Mouse (Mus musculus) CD4-positive, CD25-positive, alpha-beta regulatory T cell, adult 4 months (primary cell): ENCODE data around the gene Dop1b. TPM values are rescaled to one million over a fixed set of nuclear protein-coding genes. Genes with fewer than 3 reads are reported as not detected.

Experiments
- ATAC-seq: one replicate; pipeline ENCODE4 v1.8.0; 2017
- polyA plus RNA-seq, 2 experiments: library from polyadenylated mRNA; unstranded; fragments of 100-300 nt; shearing (Covaris generic); gene quantifications; one replicate each; pipeline ENCODE4 v1.2.1; 2017

The Dop1b gene
- polyA plus RNA-seq, 2 experiments from 2014 or later: 21.9 to 23.6 TPM

- ATAC-seq: no peak
Measured at GRCm38 (mm10) chr16:93714426-93714825, 2.7 kb downstream of the Dop1b start.

GRCm38 (mm10) chr16:93715826-93716225 is 4.1 kb downstream of the Dop1b start:
- ATAC-seq: no peak

DNA sequence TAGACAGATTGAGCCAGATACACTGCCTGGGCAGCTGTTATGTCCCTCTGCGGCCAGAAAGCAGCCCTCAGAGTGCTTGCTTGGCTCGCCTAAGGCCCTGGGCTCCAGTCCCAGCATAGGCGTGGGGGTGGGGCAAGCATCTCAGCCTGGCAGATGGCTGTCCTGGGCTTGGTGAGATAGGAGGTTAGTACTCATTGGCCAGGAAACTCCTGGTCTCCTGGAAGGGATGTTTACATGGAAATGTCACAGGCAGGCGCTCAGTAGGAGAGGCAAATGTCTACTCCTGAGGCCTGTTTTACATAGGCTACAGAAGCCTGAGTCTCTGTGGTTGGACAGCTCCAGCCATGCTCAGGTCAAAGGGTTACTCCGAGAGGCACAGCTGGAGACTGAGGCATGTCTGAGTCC is 5.6 kb downstream of the Dop1b start:
- ATAC-seq: no peak

DNA sequence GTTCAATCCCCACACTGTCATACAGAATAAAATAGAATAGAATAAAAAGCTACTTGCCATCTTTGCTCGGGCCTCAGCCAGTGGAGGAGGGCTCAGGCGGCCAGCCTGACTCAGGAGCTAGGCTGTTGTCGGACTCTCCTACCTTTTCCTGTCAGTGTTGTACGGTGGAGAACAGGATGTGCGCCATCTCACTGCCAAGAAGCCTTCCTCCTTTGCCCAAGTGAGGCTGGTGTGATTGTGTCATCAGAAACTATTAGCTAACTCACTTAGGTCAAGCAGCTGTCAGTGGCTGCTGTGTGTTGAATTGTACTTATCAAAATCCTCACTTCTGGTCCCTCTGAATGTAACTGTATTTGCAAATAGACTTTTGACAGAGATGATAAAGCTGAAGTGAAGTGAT is 10.1 kb downstream of the Dop1b start:
- no peak for ATAC-seq

DNA sequence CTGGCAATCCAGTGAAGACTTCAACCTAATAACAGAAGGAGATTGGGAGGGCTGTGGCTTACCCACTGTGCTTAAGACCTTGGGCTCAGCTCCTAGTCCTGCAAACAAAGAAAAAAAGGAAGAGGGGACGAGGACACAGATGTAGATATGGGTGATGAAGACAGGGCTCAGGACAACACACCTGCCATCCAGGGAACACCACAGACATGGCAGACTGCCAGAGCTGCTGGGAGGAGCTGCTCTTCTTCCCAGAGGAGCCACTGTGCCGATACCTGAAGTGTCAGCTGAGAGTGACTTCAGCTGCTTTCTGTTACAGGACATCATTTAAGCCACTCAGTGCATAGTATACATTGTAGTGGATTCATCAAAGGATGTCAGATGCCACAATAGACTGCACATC is 10.8 kb downstream of the Dop1b start:
- ATAC-seq: no peak

- no peak for ATAC-seq
Measured at GRCm38 (mm10) chr16:93725417-93726144, 13.9 kb downstream of the Dop1b start.

DNA sequence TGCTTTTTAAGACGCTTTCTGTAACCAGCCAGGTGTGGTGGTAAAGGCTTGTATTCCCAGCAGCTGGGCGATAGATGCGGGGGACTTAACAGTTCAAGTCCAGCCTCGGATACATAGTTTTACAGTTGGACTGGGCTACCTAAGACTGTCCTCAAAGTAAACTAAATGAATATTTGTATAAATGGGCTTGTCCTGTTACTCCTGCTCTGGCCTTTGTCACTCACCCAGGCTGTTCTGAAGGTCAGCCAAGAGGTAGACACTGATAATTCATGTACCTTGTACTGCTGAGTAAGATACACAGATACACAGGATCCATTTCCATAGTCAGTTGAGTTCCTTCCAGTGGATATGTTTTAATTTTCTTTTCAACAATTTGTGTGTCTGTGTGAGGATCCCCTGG is 14.5 kb downstream of the Dop1b start:
- ATAC-seq: no peak

DNA sequence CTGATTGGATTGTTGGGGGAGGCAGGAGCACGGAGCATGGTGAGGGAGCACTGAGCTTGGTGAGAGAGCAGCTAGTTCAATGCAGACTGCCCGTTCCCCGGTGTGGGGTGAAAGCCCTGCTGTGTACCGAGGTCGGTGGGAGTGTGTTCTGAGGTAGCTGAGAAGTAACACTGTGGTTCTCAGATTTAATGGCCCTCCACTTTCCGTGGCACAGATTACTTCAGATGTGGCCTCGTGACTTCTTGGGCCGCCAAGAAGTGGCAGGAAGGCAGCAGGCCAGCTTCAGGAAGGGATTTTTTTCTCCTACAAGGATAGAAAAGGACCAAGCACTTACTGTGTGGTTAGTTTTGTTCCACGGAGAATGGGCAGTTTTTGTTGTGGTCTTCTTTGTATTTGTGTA is 17.0 kb downstream of the Dop1b start:
- ATAC-seq: no peak

DNA sequence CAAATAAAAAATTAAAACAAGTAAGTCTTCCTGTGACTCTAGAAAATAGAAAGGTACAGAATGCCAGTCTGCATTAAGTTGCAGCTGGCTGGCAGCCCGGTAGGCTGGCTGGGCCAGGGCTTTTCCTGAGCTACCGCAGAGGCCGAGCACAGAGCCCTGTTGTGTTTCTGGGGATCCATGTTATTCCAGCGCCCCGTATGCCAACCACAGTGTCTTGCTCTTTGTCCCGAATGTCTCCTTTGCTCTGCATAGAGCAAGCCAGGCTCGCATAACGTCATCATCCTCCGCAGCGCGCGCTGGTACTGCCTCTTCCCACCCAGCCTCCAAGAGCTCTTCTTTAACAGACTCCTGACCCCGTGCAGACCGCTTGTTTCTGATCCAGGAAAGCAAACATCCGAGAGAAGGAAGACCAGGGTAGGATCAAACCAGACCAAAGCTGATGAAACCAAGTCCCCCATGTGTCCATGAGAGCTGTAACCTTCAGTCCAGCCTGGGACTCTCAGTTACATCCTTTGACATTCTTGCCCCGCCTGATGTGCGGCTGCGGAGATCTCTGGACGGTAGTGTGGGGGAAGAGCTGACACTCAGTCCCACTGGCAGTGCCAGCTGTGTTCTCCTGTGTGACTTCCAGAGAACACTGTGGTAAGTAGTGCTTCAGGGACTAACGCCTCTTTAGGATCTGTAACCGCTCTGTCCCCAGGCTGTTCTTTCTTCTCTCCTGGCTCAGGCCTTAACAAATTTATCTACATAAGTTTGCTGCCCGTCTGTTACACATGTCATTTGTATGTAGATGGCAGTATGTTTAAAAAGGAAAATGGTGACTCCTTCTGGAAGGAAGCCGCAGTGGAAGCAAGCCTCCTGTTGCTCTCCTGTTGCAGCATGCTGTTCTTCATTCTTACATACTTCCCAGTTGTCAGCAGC is 18.4 kb downstream of the Dop1b start:
- no peak for ATAC-seq

GRCm38 (mm10) chr16:93731310-93731709 is 19.6 kb downstream of the Dop1b start:
- ATAC-seq: no peak

DNA sequence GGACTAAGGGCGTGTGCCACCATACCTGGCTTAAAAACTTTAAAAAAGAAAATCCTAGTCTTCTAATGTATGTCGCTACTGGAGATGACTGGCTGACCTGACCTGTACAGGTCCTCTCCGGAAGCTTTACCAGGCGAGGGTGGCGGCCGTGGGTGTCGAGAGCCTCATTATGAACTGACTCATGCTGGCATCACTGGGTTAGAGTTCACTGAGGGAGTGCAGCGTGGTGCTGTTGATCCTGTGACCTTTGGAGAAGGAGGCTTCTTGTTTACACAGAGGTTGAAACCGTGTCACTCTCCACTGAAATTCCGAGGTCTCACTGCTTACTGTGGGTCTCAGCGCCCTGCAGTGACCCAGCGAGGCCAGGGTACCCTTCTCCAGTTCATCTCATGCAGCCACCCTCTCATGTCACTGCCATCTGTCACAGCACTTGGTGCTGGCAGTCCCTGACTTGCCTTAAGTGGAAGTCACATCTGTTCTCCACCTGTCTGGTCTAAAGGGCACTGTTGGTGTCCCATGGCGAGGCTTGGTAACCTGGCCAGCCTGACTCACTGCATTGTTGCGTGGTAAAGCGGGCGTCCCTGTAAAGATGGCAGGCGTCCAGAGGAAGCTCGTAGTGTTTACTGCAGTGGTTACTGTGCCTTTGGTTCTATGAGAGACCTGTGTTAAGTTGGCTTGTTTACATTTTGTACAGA is 21.3 kb downstream of the Dop1b start:
- no peak for ATAC-seq

- ATAC-seq: no peak
Measured at GRCm38 (mm10) chr16:93739251-93739650, 27.5 kb downstream of the Dop1b start.

DNA sequence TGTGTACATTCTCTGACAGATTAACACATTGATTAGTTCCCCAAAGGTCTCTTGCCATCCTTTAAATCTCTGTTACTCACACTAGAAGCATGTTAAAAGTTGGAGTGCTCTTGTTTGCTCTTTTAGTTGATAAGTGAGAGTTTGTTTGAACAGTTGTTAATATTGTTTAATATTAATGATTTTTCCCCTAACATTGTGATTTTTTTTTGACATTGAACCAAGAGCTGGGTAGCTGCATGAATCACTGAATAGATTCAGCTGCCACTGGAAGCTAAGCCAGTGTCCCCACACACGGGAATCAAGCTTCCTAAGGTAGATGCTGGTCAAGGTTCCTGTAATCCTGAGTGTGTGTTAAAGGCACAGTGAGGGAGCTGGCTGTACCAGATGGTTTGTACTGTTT is 31.2 kb downstream of the Dop1b start:
- no peak for ATAC-seq

GRCm38 (mm10) chr16:93744049-93744490 is 32.4 kb downstream of the Dop1b start:
- ATAC-seq: no peak

- ATAC-seq: no peak
Measured at GRCm38 (mm10) chr16:93744804-93745340, 33.2 kb downstream of the Dop1b start.

GRCm38 (mm10) chr16:93746397-93746796 is 34.7 kb downstream of the Dop1b start:
- no peak for ATAC-seq

DNA sequence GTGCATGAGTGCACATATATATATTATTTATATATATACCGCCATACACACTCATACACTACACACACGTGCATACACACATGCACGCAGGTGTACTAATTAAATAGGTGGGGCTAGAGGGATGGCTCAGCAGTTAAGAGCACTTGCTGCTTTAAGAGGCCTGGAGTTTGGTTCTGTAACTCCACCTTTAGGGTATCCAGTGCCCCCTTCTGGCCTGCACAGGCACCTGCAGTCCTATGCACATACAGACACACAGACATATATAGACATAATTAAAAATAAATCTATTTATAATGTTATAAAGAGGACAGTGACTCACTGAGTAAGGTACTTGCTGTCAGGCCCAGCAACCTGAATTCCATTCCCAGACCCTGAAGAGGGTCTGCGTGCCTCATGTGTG is 35.3 kb downstream of the Dop1b start:
- ATAC-seq: no peak

- ATAC-seq: no peak
Measured at GRCm38 (mm10) chr16:93747421-93747820, 35.7 kb downstream of the Dop1b start.

- ATAC-seq: no peak
Measured at GRCm38 (mm10) chr16:93749147-93749910, 37.6 kb downstream of the Dop1b start.

GRCm38 (mm10) chr16:93750464-93750863 is 38.8 kb downstream of the Dop1b start:
- no peak for ATAC-seq

- no peak for ATAC-seq
Measured at GRCm38 (mm10) chr16:93751816-93752215, 40.1 kb downstream of the Dop1b start.

DNA sequence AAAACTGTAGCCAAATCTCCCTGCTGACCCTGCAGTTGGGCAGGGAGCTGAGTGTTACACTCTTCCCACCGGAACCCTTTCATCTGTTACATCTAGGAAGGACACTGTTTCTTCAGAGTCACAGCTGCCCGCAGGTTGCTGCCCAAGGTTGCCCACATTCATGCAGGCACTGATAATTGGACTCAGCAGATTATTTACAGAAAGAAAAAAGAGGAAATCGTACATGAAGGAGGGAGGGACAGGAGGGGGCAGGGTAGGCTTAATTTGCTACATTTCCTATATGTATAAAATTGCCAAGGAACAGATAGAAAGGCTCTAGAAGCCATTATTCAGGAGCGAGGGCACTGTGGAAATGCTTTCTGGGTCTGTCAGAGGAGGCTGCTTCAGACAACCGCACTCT is 44.9 kb downstream of the Dop1b start:
- ATAC-seq: no peak
